Mouse (Mus musculus) heart, embryonic 10.5 days (tissue): ENCODE results near the gene Csnk1g1. TPM values are rescaled to one million over a fixed set of nuclear protein-coding genes. Genes with fewer than 3 reads are reported as not detected.

Experiments
- DNase-seq: peaks from one replicate; pipeline ENCODE4 v3.0.0-alpha.2; 2017; ENCODE audit warnings: low spot score
- H3K27ac ChIP-seq: fragments of 300-500 bp; sonication (generic); 2 replicates; pipeline ENCODE4 v1.5.1; 2016; ENCODE audit warnings: mild to moderate bottlenecking
- H3K27me3 ChIP-seq: fragments of 300-500 bp; sonication (generic); 2 replicates; pipeline ENCODE4 v1.6.1; 2016; ENCODE audit warnings: mild to moderate bottlenecking; ENCODE audit not compliant: poor library complexity, insufficient read depth, severe bottlenecking
- H3K36me3 ChIP-seq: fragments of 300-500 bp; sonication (generic); 2 replicates; pipeline ENCODE4 v1.6.1; 2016; ENCODE audit warnings: mild to moderate bottlenecking, moderate library complexity
- H3K4me1 ChIP-seq: fragments of 300-500 bp; sonication (generic); 2 replicates; pipeline ENCODE4 v1.6.1; 2016; ENCODE audit warnings: mild to moderate bottlenecking
- H3K4me3 ChIP-seq: fragments of 300-500 bp; sonication (generic); 2 replicates; pipeline ENCODE4 v1.5.1; 2016; ENCODE audit warnings: mild to moderate bottlenecking, moderate library complexity
- H3K9me3 ChIP-seq: fragments of 300-500 bp; sonication (generic); 2 replicates; pipeline ENCODE4 v1.6.1; 2016; ENCODE audit warnings: mild to moderate bottlenecking, moderate library complexity
- WGBS: fragments of 180-500 bp; shearing (Covaris S2); methylation state at CpG from one replicate; pipeline ENCODE4 v1.1.7; 2016; 5-methylcytosine and 5-hydroxymethylcytosine counted together
- polyA plus RNA-seq: library from polyadenylated mRNA; unstranded; fragments of >200 nt; fragmentation: Nextera tagmentation; extraction: Ambion mirVana; gene quantifications from 2 replicates; pipeline ENCODE4 v1.2.1, GENCODE M21; 2016

The Csnk1g1 gene
- polyA plus RNA-seq, 1 experiment from 2014 or later = 14.9 TPM

- Histone ChIP-seq H3K27ac (no peak overlapping the region), H3K36me3 (no peaks in the 10 kb centered on the region)
These were observed 19.7 kb downstream of the Csnk1g1 start for GRCm38 (mm10) chr9:65928456-65928855.

GRCm38 (mm10) chr9:65929826-65930225, 21.1 kb downstream of the Csnk1g1 start:
- DNase-seq = no peak
- Histone ChIP-seq H3K36me3 (no peaks in the 10 kb centered on the region), H3K4me1 (no peaks in the 10 kb centered on the region; the same call in 1 of the 2 replicates), H3K4me3 (no peak overlapping the region), H3K27ac (no peak overlapping the region), H3K9me3 (no peaks in the 10 kb centered on the region), H3K27me3 (no peaks in the 10 kb centered on the region)

More at GRCm38 (mm10) chr9:65928456-65928855, 19.7 kb downstream of the Csnk1g1 start:
- no peak for DNase-seq
- no peaks in the 10 kb centered on the region for H3K9me3 ChIP-seq
- H3K4me3 ChIP-seq = no peak overlapping the region
- no peaks in the 10 kb centered on the region for H3K27me3 ChIP-seq
- H3K4me1 ChIP-seq = no peaks in the 10 kb centered on the region; the same call in 1 of the 2 replicates

GRCm38 (mm10) chr9:65937566-65937965, 28.8 kb downstream of the Csnk1g1 start:
- no peaks in the 10 kb centered on the region for H3K4me1 ChIP-seq
- no peak overlapping the region for H3K27ac ChIP-seq
- 86% methylated on average over 2 of the region's 2 CpGs for WGBS
- H3K9me3 ChIP-seq = no peaks in the 10 kb centered on the region
- DNase-seq = no peak
- no peak overlapping the region for H3K4me3 ChIP-seq
- no peaks in the 10 kb centered on the region for H3K27me3 ChIP-seq
- no peaks in the 10 kb centered on the region for H3K36me3 ChIP-seq

GRCm38 (mm10) chr9:65951082-65951587, 42.4 kb downstream of the Csnk1g1 start:
- Histone ChIP-seq H3K9me3 (no peaks in the 10 kb centered on the region), H3K4me3 (no peak overlapping the region), H3K36me3 (peaks cover 17% of the 10 kb centered on the region), H3K27me3 (no peaks in the 10 kb centered on the region), H3K4me1 (no peaks in the 10 kb centered on the region), H3K27ac (no peak overlapping the region; the same call in 1 of the 2 replicates)
- no peak for DNase-seq
- WGBS = 89% methylated on average over 3 of the region's 3 CpGs

- WGBS = 61% methylated on average over 3 of the region's 3 CpGs
- no peak for DNase-seq
These were observed 61.3 kb downstream of the Csnk1g1 start for GRCm38 (mm10) chr9:65970009-65970408.

GRCm38 (mm10) chr9:65973206-65973605, 64.5 kb downstream of the Csnk1g1 start:
- no peaks in the 10 kb centered on the region for H3K36me3 ChIP-seq
- WGBS = 67% methylated on average over 2 of the region's 2 CpGs
- no peak for DNase-seq
- no peaks in the 10 kb centered on the region for H3K27me3 ChIP-seq
- H3K9me3 ChIP-seq = no peaks in the 10 kb centered on the region
- H3K4me1 ChIP-seq = peaks cover 9% of the 10 kb centered on the region; the same call in 1 of the 2 replicates
- no peak overlapping the region for H3K4me3 ChIP-seq
- no peak overlapping the region for H3K27ac ChIP-seq

More at GRCm38 (mm10) chr9:65970009-65970408, 61.3 kb downstream of the Csnk1g1 start:
- no peak overlapping the region for H3K4me3 ChIP-seq
- no peaks in the 10 kb centered on the region for H3K36me3 ChIP-seq
- H3K4me1 ChIP-seq = peaks cover 9% of the 10 kb centered on the region; the same call in 1 of the 2 replicates
- no peaks in the 10 kb centered on the region for H3K27me3 ChIP-seq
- no peak overlapping the region for H3K27ac ChIP-seq
- H3K9me3 ChIP-seq = no peaks in the 10 kb centered on the region

- Histone ChIP-seq H3K27ac (no peak overlapping the region), H3K36me3 (no peaks in the 10 kb centered on the region), H3K9me3 (no peaks in the 10 kb centered on the region), H3K27me3 (no peaks in the 10 kb centered on the region), H3K4me1 (no peaks in the 10 kb centered on the region), H3K4me3 (no peak overlapping the region)
- no peak for DNase-seq
These were observed 67.2 kb downstream of the Csnk1g1 start for GRCm38 (mm10) chr9:65975886-65976285.

- WGBS = 90% methylated on average over 1 of the region's 1 CpGs
- no peak for DNase-seq
- Histone ChIP-seq H3K4me1 (no peaks in the 10 kb centered on the region), H3K36me3 (no peaks in the 10 kb centered on the region), H3K27ac (no peak overlapping the region), H3K4me3 (no peak overlapping the region), H3K9me3 (no peaks in the 10 kb centered on the region), H3K27me3 (no peaks in the 10 kb centered on the region)
These were observed 74.1 kb downstream of the Csnk1g1 start for GRCm38 (mm10) chr9:65982841-65983240.

- WGBS = 91% methylated on average over 5 of the region's 5 CpGs
- no peak for DNase-seq
- no peaks in the 10 kb centered on the region for H3K9me3 ChIP-seq
- H3K36me3 ChIP-seq = no peaks in the 10 kb centered on the region
- H3K27me3 ChIP-seq = no peaks in the 10 kb centered on the region
- no peak overlapping the region for H3K4me3 ChIP-seq
- H3K27ac ChIP-seq = no peak overlapping the region
- no peaks in the 10 kb centered on the region for H3K4me1 ChIP-seq
These were observed 78.3 kb downstream of the Csnk1g1 start for GRCm38 (mm10) chr9:65987021-65987420.

- H3K9me3 ChIP-seq = no peaks in the 10 kb centered on the region
- no peaks in the 10 kb centered on the region for H3K27me3 ChIP-seq
- DNase-seq = no peak
- 90% methylated on average over 7 of the region's 7 CpGs for WGBS
- no peak overlapping the region for H3K4me3 ChIP-seq
- H3K27ac ChIP-seq = no peak overlapping the region
- 0 out of 2 replicates have a peak, but pooled peaks cover 6% of the 10 kb centered on the region for H3K36me3 ChIP-seq
- H3K4me1 ChIP-seq = no peaks in the 10 kb centered on the region
These were observed 87.1 kb downstream of the Csnk1g1 start for GRCm38 (mm10) chr9:65995603-65996376.

GRCm38 (mm10) chr9:65998965-65999364, 90.2 kb downstream of the Csnk1g1 start:
- Histone ChIP-seq H3K4me1 (no peaks in the 10 kb centered on the region), H3K36me3 (peaks cover 23% of the 10 kb centered on the region; the same call in 1 of the 2 replicates), H3K27ac (no peak overlapping the region), H3K27me3 (no peaks in the 10 kb centered on the region), H3K9me3 (no peaks in the 10 kb centered on the region), H3K4me3 (no peak overlapping the region)
- 72% methylated on average over 5 of the region's 5 CpGs for WGBS
- no peak for DNase-seq

GRCm38 (mm10) chr9:66004380-66004779, 95.7 kb downstream of the Csnk1g1 start:
- no peak for DNase-seq
- H3K27ac ChIP-seq = no peak overlapping the region
- peaks cover 29% of the 10 kb centered on the region for H3K36me3 ChIP-seq

GRCm38 (mm10) chr9:66007603-66008202, 99.0 kb downstream of the Csnk1g1 start:
- no peak for DNase-seq
- Histone ChIP-seq H3K4me1 (no peaks in the 10 kb centered on the region), H3K27ac (no peak overlapping the region), H3K36me3 (peaks cover 30% of the 10 kb centered on the region), H3K4me3 (no peak overlapping the region), H3K27me3 (no peaks in the 10 kb centered on the region), H3K9me3 (no peaks in the 10 kb centered on the region)
- 84% methylated on average over 7 of the region's 7 CpGs for WGBS

More at GRCm38 (mm10) chr9:66004380-66004779, 95.7 kb downstream of the Csnk1g1 start:
- WGBS = 34% methylated on average over 4 of the region's 4 CpGs
- Histone ChIP-seq H3K9me3 (no peaks in the 10 kb centered on the region), H3K27me3 (no peaks in the 10 kb centered on the region), H3K4me3 (no peak overlapping the region), H3K4me1 (no peaks in the 10 kb centered on the region)
